Mouse (Mus musculus): ENCODE measurements around the gene Aloxe3. TPM values are rescaled to one million over a fixed set of nuclear protein-coding genes. Genes with fewer than 3 reads are reported as not detected.

Aloxe3 gene
- polyA plus RNA-seq, 1 experiment from 2014 or later = 0.16 TPM

DNA sequence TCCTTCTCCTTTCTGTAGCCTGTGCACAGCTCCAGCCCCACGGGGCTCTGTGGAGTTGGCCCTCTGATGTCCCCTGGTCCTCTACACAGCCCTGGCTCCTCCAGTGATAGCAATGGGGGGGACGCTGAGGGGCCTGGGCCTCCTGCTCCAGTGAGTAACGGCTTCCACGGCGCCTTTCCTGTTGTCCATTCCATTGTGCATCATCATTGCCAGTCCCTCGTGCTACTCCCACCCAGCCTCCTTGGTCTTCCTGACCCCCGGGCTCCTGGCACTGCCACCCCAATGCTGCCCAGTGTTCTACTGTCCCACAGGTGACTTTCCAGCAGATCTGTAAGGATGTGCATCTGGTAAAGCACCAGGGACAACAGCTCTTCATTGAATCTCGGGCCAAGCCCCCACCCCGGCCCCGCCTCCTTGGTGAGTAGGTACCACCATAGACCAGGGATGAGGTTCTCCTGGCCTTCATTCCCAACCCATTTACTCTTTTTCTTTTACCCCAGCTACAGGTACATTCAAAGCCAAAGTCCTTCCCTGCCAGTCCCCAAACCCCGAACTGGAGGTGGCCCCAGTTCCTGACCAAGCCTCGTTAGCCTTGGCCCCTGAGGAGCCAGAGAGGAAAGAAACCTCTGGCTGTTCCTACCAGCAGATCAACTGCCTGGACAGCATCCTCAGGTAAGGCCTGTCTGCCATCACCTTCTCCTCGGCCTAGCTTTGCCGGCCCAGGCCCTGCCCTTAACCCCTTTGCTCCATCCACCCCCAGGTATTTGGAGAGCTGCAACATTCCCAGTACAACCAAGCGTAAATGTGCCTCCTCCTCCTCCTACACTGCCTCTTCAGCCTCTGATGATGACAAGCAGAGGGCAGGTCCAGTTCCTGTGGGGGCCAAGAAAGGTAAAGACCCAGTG is 21.9 kb upstream of the Aloxe3 start:
- Histone ChIP-seq H3K9me3 (no peaks in the 10 kb centered on the region), H3K9ac (no peak overlapping the region), H3K27me3 (no peaks in the 10 kb centered on the region), H3K4me1 (peaks cover 19% of the 10 kb centered on the region), H3K36me3 (peaks cover 84% of the 10 kb centered on the region), H3K4me3 (no peak overlapping the region), H3K27ac (no peak overlapping the region), H3K4me2 (no peak overlapping the region)
- no peak for ATAC-seq (ENCODE audit: borderline replicate concordance, extremely low read depth, low FRiP score, low TSS enrichment)
- WGBS = 90% methylated on average over 15 of the region's 15 CpGs

GRCm38 (mm10) chr11:69104487-69104886 is 21.2 kb upstream of the Aloxe3 start:
- WGBS = 88% methylated on average over 14 of the region's 14 CpGs
- Histone ChIP-seq H3K4me1 (peaks cover 16% of the 10 kb centered on the region), H3K27ac (no peak overlapping the region), H3K36me3 (peaks cover 91% of the 10 kb centered on the region), H3K4me2 (no peak overlapping the region), H3K27me3 (no peaks in the 10 kb centered on the region), H3K9me3 (no peaks in the 10 kb centered on the region), H3K9ac (no peak overlapping the region), H3K4me3 (no peak overlapping the region)
- no peak for ATAC-seq (ENCODE audit: borderline replicate concordance, extremely low read depth, low FRiP score, low TSS enrichment)

- H3K4me1 ChIP-seq = peaks cover 13% of the 10 kb centered on the region
- H3K27ac ChIP-seq = no peak overlapping the region
- ATAC-seq (ENCODE audit: borderline replicate concordance, extremely low read depth, low FRiP score, low TSS enrichment) = no peak
- 76% methylated on average over 6 of the region's 6 CpGs for WGBS
- no peak overlapping the region for H3K4me3 ChIP-seq
- H3K9me3 ChIP-seq = no peaks in the 10 kb centered on the region
- no peaks in the 10 kb centered on the region for H3K27me3 ChIP-seq
- H3K36me3 ChIP-seq = peaks cover 94% of the 10 kb centered on the region
- H3K9ac ChIP-seq = no peak overlapping the region
- H3K4me2 ChIP-seq = no peak overlapping the region
Measured at GRCm38 (mm10) chr11:69105227-69105626, 20.5 kb upstream of the Aloxe3 start.

- Histone ChIP-seq H3K27me3 (no peaks in the 10 kb centered on the region), H3K27ac (no peak overlapping the region), H3K9ac (no peak overlapping the region), H3K4me3 (no peak overlapping the region), H3K4me2 (no peak overlapping the region), H3K9me3 (no peaks in the 10 kb centered on the region), H3K36me3 (peaks cover 88% of the 10 kb centered on the region), H3K4me1 (peaks cover 8% of the 10 kb centered on the region)
- 81% methylated on average over 2 of the region's 2 CpGs for WGBS
- no peak for ATAC-seq (ENCODE audit: borderline replicate concordance, extremely low read depth, low FRiP score, low TSS enrichment)
Measured at GRCm38 (mm10) chr11:69105796-69106195, 19.9 kb upstream of the Aloxe3 start.

DNA sequence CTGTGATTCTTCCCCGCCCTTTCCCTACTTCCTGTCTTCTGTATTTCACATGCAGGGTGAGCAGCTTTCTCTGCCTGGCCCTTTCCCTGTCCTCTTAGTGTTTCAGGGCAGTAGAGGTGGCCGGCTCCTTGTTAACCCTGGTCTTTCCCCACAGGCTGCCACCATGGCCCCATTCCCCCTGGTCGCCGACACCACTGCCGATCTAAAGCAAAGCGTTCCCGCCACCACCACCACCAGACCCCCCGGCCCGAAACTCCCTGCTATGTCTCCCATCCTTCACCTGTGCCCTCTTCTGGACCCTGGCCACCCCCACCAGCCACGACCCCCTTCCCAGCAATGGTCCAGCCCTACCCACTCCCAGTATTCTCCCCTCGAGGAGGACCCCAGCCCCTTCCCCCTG is 19.4 kb upstream of the Aloxe3 start:
- Histone ChIP-seq H3K9ac (no peak overlapping the region), H3K9me3 (no peaks in the 10 kb centered on the region), H3K36me3 (peaks cover 83% of the 10 kb centered on the region), H3K4me1 (peaks cover 10% of the 10 kb centered on the region), H3K4me2 (no peak overlapping the region), H3K27me3 (no peaks in the 10 kb centered on the region), H3K4me3 (no peak overlapping the region), H3K27ac (no peak overlapping the region)
- no peak for ATAC-seq (ENCODE audit: borderline replicate concordance, extremely low read depth, low FRiP score, low TSS enrichment)
- WGBS = 90% methylated on average over 11 of the region's 11 CpGs

DNA sequence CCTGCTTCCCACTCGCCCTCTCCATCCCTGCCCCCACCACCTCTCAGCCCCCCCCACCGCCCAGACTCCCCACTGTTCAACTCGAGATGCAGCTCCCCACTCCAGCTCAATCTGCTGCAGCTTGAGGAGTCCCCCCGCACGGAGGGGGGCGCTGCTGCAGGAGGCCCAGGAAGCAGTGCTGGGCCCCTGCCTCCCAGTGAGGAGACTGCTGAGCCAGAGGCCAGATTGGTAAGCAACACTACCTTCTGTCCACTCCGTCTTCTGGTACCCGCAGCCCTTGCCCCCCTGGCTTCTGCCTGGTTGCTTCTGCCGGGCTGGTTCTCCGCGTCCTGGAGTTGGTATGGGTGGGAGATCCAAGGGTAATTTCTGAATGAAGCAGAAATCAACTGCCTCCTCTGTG is 18.9 kb upstream of the Aloxe3 start:
- WGBS = 87% methylated on average over 11 of the region's 11 CpGs
- Histone ChIP-seq H3K9me3 (no peaks in the 10 kb centered on the region), H3K4me1 (peaks cover 15% of the 10 kb centered on the region), H3K4me3 (no peak overlapping the region), H3K4me2 (no peak overlapping the region), H3K27ac (no peak overlapping the region), H3K36me3 (peaks cover 78% of the 10 kb centered on the region), H3K27me3 (no peaks in the 10 kb centered on the region), H3K9ac (no peak overlapping the region)
- ATAC-seq (ENCODE audit: borderline replicate concordance, extremely low read depth, low FRiP score, low TSS enrichment) = no peak

DNA sequence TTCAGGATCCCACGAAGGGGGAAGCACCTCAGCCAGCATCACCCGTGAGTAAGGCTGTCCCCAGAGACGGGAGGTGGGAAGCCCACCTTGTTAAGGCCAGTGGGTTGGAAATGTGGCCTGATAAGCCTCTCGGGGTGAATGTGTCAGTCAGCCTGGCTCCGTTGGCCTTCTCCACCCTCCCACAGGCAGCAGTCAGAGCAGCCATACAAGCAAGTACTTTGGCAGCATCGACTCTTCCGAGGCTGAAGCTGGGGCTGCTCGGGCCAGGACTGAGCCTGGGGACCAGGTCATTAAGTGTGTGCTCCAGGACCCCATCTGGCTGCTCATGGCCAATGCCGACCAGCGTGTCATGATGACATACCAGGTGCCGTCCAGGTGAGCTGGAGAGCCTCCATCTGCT is 18.0 kb upstream of the Aloxe3 start:
- Histone ChIP-seq H3K9me3 (no peaks in the 10 kb centered on the region), H3K9ac (no peak overlapping the region), H3K4me3 (no peak overlapping the region), H3K4me1 (peaks cover 19% of the 10 kb centered on the region), H3K36me3 (peaks cover 70% of the 10 kb centered on the region), H3K27me3 (no peaks in the 10 kb centered on the region), H3K27ac (no peak overlapping the region), H3K4me2 (no peak overlapping the region)
- ATAC-seq (ENCODE audit: borderline replicate concordance, extremely low read depth, low FRiP score, low TSS enrichment) = no peak
- WGBS = 88% methylated on average over 11 of the region's 11 CpGs

DNA sequence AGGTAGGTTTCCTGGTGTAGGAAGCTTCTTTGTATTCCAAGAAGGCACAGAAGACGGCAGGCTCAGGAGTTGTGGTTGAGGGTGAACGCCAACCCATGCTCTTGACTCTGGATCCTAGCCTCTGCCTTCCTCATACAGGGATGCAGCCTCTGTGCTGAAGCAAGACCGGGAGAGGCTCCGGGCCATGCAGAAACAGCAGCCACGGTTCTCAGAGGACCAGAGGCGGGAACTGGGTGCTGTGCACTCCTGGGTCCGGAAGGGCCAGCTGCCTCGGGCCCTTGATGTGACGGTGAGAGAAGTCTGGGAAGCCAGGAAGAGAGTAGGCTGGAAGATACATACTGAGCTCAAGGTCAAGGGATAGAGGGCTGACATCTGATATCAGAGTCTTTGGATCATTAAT is 17.5 kb upstream of the Aloxe3 start:
- Histone ChIP-seq H3K27me3 (no peaks in the 10 kb centered on the region), H3K9me3 (no peaks in the 10 kb centered on the region), H3K4me3 (no peak overlapping the region), H3K9ac (no peak overlapping the region), H3K4me2 (no peak overlapping the region), H3K4me1 (peaks cover 19% of the 10 kb centered on the region), H3K27ac (no peak overlapping the region), H3K36me3 (peaks cover 64% of the 10 kb centered on the region)
- no peak for ATAC-seq (ENCODE audit: borderline replicate concordance, extremely low read depth, low FRiP score, low TSS enrichment)
- 92% methylated on average over 9 of the region's 9 CpGs for WGBS

- no peak for ATAC-seq (ENCODE audit: borderline replicate concordance, extremely low read depth, low FRiP score, low TSS enrichment)
- Histone ChIP-seq H3K4me3 (no peak overlapping the region), H3K4me2 (no peak overlapping the region), H3K27ac (no peak overlapping the region), H3K27me3 (no peaks in the 10 kb centered on the region), H3K9me3 (no peaks in the 10 kb centered on the region), H3K9ac (no peak overlapping the region), H3K4me1 (peaks cover 19% of the 10 kb centered on the region), H3K36me3 (peaks cover 54% of the 10 kb centered on the region)
- WGBS = 76% methylated on average over 13 of the region's 13 CpGs
Measured at GRCm38 (mm10) chr11:69109032-69109900, 16.4 kb upstream of the Aloxe3 start.

- Histone ChIP-seq H3K27me3 (no peaks in the 10 kb centered on the region), H3K36me3 (peaks cover 41% of the 10 kb centered on the region), H3K4me3 (peak overlapping the region; percentile 51), H3K4me2 (peak overlapping the region; percentile 57), H3K27ac (peak overlapping the region; percentile 46), H3K9ac (peak overlapping the region; percentile 40), H3K4me1 (peaks cover 19% of the 10 kb centered on the region), H3K9me3 (no peaks in the 10 kb centered on the region)
- WGBS = 1% methylated on average over 30 of the region's 30 CpGs
- ATAC-seq (ENCODE audit: borderline replicate concordance, extremely low read depth, low FRiP score, low TSS enrichment) = peak; percentile 84
Measured at GRCm38 (mm10) chr11:69110319-69111046, 15.2 kb upstream of the Aloxe3 start.

DNA sequence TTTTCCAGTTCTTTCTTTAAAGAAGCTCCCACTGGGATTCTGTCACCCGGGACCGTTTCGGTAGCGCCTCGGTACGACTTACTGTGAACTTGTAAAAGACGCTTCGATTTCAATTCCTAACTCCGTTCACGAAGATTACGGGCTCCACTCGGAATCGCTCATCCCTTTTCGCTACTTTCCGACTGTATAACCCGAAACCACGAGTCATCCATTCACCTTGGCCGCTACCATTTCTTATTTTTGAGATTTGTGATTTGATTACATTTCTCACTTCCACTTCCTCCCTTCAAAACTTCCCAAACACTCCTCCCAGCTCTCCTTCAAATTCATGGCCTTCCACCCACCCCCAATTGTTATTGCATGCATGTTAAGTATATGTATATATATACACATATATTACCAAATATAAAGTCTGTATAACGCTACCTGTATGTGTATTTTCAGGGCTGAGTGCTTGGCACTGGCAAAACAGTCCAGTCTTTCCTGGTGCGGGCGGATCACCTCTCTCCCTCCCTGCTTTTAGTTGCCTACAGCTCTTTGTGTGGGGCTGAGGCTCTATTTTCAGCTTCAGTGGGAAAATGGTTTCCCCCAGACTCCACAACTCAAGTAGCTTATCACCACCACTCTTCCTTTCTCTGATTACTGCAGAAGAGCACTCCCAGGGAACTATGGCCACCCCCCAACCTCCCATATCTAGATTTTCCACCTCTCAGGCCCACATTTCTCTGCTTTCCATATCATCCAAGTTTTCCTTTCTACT is 14.5 kb upstream of the Aloxe3 start:
- Histone ChIP-seq H3K4me2 (peak overlapping the region; percentile 57), H3K27me3 (no peaks in the 10 kb centered on the region), H3K9me3 (no peaks in the 10 kb centered on the region), H3K36me3 (peaks cover 34% of the 10 kb centered on the region), H3K9ac (peak overlapping the region; percentile 40), H3K4me1 (peaks cover 19% of the 10 kb centered on the region), H3K4me3 (peak overlapping the region; percentile 51), H3K27ac (peak overlapping the region; percentile 46; the same call in 1 of the 2 replicates)
- WGBS = 5% methylated on average over 21 of the region's 21 CpGs
- ATAC-seq (ENCODE audit: borderline replicate concordance, extremely low read depth, low FRiP score, low TSS enrichment) = no peak

Data from lung, embryonic 15.5 days (tissue).